Mouse (Mus musculus) bone marrow macrophage, adult 2 months (primary cell): ENCODE measurements at regions not wholly inside any gene's neighbourhood (a gene's known extent, or its start where the extent isn't known, plus 50 kb on each side); places are given as distances from the start of the nearest gene placed in this dataset.

Experiments used
- CTCF ChIP-seq: IDR thresholded peaks from 2 replicates; pipeline ENCODE4 v1.5.1; 2012; ENCODE audit warnings: low read depth, mild to moderate bottlenecking, low read length, moderate library complexity
- POLR2A ChIP-seq: IDR thresholded peaks from 2 replicates; pipeline ENCODE4 v1.6.1; 2012; ENCODE audit warnings: mild to moderate bottlenecking, low read depth, low read length, borderline replicate concordance

GRCm38 (mm10) chr4:54026919-54027318, 201.1 kb downstream of the Tmem38b start:
- no peak for TF ChIP-seq POLR2A
- TF ChIP-seq CTCF: no peak
